Mouse (Mus musculus) CD4-positive naive resting alpha-beta T cell, adult 57 days (primary cell): ENCODE results near the gene Gm18596. TPM values are rescaled to one million over a fixed set of nuclear protein-coding genes. Genes with fewer than 3 reads are reported as not detected.

Source experiments
- total RNA-seq: library from RNA; stranded (reverse); gene quantifications from one replicate; pipeline ENCODE4 v1.2.4, GENCODE M21; 2023

The Gm18596 gene
- total RNA-seq = not detected

GRCm38 (mm10) chr10:77741924-77742688 lies at the start of gene Gm18596:
Gene Gm18596, minus strand, starts transcription at chr10:77742638.

GRCm38 (mm10) chr10:77787876-77788275 lies 45.4 kb upstream of the Gm18596 start, which contains the start of gene Gm7137:
Gene Gm7137, minus strand, starts transcription at chr10:77788200.

GRCm38 (mm10) chr10:77782442-77782841 lies 40.0 kb upstream of the Gm18596 start, which contains the start of gene Gm3250:
Gene Gm3250, minus strand, starts transcription at chr10:77782542.

GRCm38 (mm10) chr10:77776844-77777243 lies 34.4 kb upstream of the Gm18596 start, which contains the start of gene Gm7138:
Gene Gm7138, minus strand, starts transcription at chr10:77776944.

GRCm38 (mm10) chr10:77771225-77771624 lies 28.8 kb upstream of the Gm18596 start, which contains the start of gene Gm3238:
Gene Gm3238, minus strand, starts transcription at chr10:77771325.

GRCm38 (mm10) chr10:77759582-77759981 lies 17.1 kb upstream of the Gm18596 start, which contains the start of gene Gm3233:
Gene Gm3233, minus strand, starts transcription at chr10:77759682.

GRCm38 (mm10) chr10:77751254-77751653 lies 8.8 kb upstream of the Gm18596 start, which contains the start of gene Gm9736:
Gene Gm9736, minus strand, starts transcription at chr10:77751354.

GRCm38 (mm10) chr10:77726186-77726585 lies 16.3 kb downstream of the Gm18596 start, which contains the start of gene Gm10100:
Gene Gm10100, plus strand, starts transcription at chr10:77726486.

GRCm38 (mm10) chr10:77720299-77720698 lies 22.1 kb downstream of the Gm18596 start, which contains the start of gene Krtap12-1:
Gene Krtap12-1, plus strand, starts transcription at chr10:77720599.

GRCm38 (mm10) chr10:77715507-77715906 lies 26.9 kb downstream of the Gm18596 start, which contains the start of gene Gm10142:
Gene Gm10142, plus strand, starts transcription at chr10:77715807.

GRCm38 (mm10) chr10:77711157-77711556 lies 31.3 kb downstream of the Gm18596 start, which contains the start of gene Gm10024:
Gene Gm10024, plus strand, starts transcription at chr10:77711457.

GRCm38 (mm10) chr10:77706326-77706725 lies 36.1 kb downstream of the Gm18596 start, which contains the start of gene Gm10272:
Gene Gm10272, plus strand, starts transcription at chr10:77706626.

GRCm38 (mm10) chr10:77697133-77697532 lies 45.3 kb downstream of the Gm18596 start, which contains the start of gene Gm9508:
Gene Gm9508, minus strand, starts transcription at chr10:77697233.

Other genes with a start within 250 kb of the Gm18596 start
- gene Fam207a, start 226.9 kb downstream of the Gm18596 start, total RNA-seq = 23.2 TPM
- 254 TPM for gene Itgb2, start 212.4 kb downstream of the Gm18596 start, total RNA-seq
- 109 TPM for gene Pttg1ip, start 160.9 kb downstream of the Gm18596 start, total RNA-seq
- gene Sumo3, start 136.5 kb downstream of the Gm18596 start, total RNA-seq = 61.4 TPM
- gene Gm49325, start 136.4 kb downstream of the Gm18596 start, total RNA-seq = not detected
- 36.8 TPM for gene Ube2g2, start 120.4 kb downstream of the Gm18596 start, total RNA-seq
- 0.44 TPM for gene Tspear, start 56.1 kb downstream of the Gm18596 start, total RNA-seq
- not detected for gene Gm19402, start 51.9 kb downstream of the Gm18596 start, total RNA-seq
- not detected for gene Gm9508, start 45.4 kb downstream of the Gm18596 start, total RNA-seq
- gene Gm10272, start 36.0 kb downstream of the Gm18596 start, total RNA-seq = not detected
- gene Gm10024, start 31.2 kb downstream of the Gm18596 start, total RNA-seq = not detected
- not detected for gene Gm10142, start 26.8 kb downstream of the Gm18596 start, total RNA-seq
- not detected for gene Krtap12-1, start 22.0 kb downstream of the Gm18596 start, total RNA-seq
- not detected for gene Gm10100, start 16.2 kb downstream of the Gm18596 start, total RNA-seq
- gene Gm9736, start 8.7 kb upstream of the Gm18596 start, total RNA-seq = not detected
- not detected for gene Gm3233, start 17.0 kb upstream of the Gm18596 start, total RNA-seq
- not detected for gene Gm3238, start 28.7 kb upstream of the Gm18596 start, total RNA-seq
- gene Gm7138, start 34.3 kb upstream of the Gm18596 start, total RNA-seq = not detected
- gene Gm3250, start 39.9 kb upstream of the Gm18596 start, total RNA-seq = not detected
- gene Gm7137, start 45.6 kb upstream of the Gm18596 start, total RNA-seq = not detected
- not detected for gene Gm9639, start 52.4 kb upstream of the Gm18596 start, total RNA-seq
- gene Gm19668, start 56.5 kb upstream of the Gm18596 start, total RNA-seq = not detected
- not detected for gene Gm9507, start 69.2 kb upstream of the Gm18596 start, total RNA-seq
- not detected for gene Gm2696, start 72.0 kb upstream of the Gm18596 start, total RNA-seq
- not detected for gene Krtap10-4, start 84.5 kb upstream of the Gm18596 start, total RNA-seq
- not detected for gene Krtap10-10, start 93.3 kb upstream of the Gm18596 start, total RNA-seq
- gene Gm36176, start 104.2 kb upstream of the Gm18596 start, total RNA-seq = not detected
- not detected for gene Gm10318, start 110.2 kb upstream of the Gm18596 start, total RNA-seq
- gene Gm3285, start 119.3 kb upstream of the Gm18596 start, total RNA-seq = not detected
- not detected for gene Lrrc3, start 159.9 kb upstream of the Gm18596 start, total RNA-seq
- 3.9 TPM for gene Trpm2, start 227.9 kb upstream of the Gm18596 start, total RNA-seq
- gene 1810043G02Rik, start 235.9 kb upstream of the Gm18596 start, total RNA-seq = 6.7 TPM